Mouse (Mus musculus): ENCODE data around the gene Loxl3. TPM values are rescaled to one million over a fixed set of nuclear protein-coding genes. Genes with fewer than 3 reads are reported as not detected.
A peak's percentile ranks its signal among the peaks of the same experiment; 100 is the strongest.

Loxl3 gene
- polyA plus RNA-seq, 1 experiment from 2014 or later: 10.4 TPM

DNA sequence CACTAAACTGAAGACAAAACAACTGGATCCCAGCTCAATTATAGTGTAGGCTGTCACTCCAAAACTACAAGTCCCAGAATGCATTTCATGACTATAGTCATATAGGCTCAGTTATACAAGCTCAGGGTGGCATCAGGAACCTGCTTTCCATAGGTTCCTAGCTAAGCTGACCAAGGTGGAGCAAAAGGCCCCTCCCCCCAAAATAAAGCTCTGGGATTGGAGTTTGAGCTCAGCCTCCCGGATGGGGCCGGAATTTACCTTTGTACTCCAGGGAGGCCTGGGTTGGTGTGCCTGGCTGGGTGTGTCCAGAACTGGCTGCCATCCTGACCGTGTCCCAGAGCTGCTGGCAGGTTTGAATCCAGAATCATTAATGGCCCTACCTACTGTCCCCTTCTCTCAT, 23.8 kb downstream of the Loxl3 start, which contains the start of gene Dqx1:
Gene Dqx1 (plus strand): TSS at position 55 of the 400 bp plus-strand sequence.
- Histone ChIP-seq H3K4me3 (no peak within 1 kb of the TSS), H3K4me1 (replicated peaks) (peaks cover 21% of the 10 kb centered on the region), H3K4me2 (no peak within 1 kb of the TSS), H3K36me3 (peaks cover 22% of the 10 kb centered on the region), H3K9me3 (no peaks in the 10 kb centered on the region), H3K9ac (no peak within 1 kb of the TSS), H3K27ac (replicated peaks) (no peak within 1 kb of the TSS), H3K27me3 (peaks cover 27% of the 10 kb centered on the region)
- 53% methylated on average over 3 of the region's 3 CpGs for WGBS
- no peak for ATAC-seq (ENCODE audit: low read depth)

DNA sequence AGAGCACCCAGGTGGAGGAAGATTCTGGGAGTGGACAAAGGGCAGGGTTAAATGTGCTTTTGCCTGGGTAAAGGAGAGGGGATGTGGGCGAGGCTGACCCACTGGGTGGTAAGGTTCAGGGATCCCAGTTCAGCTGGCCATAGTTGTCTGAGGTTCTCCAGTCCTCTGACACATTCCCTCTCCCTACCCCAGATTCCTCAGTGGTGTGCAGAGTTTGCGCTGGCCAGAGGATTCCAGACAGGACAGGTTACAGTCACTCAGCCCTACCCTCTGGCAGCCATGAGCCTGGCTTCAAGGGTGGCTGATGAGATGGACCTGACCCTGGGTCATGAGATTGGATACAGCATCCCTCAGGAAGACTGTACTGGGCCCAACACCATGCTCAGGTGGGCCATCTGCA, 24.8 kb downstream of the Loxl3 start:
- no peak overlapping the region for H3K4me3 ChIP-seq
- peaks cover 22% of the 10 kb centered on the region for H3K36me3 ChIP-seq
- H3K4me1 ChIP-seq (replicated peaks): peaks cover 11% of the 10 kb centered on the region
- H3K27me3 ChIP-seq: peaks cover 36% of the 10 kb centered on the region
- no peak overlapping the region for H3K9ac ChIP-seq
- no peak overlapping the region for H3K4me2 ChIP-seq
- no peak overlapping the region for H3K27ac ChIP-seq (replicated peaks)
- ATAC-seq (ENCODE audit: low read depth): no peak
- 87% methylated on average over 2 of the region's 2 CpGs for WGBS
- no peaks in the 10 kb centered on the region for H3K9me3 ChIP-seq

DNA sequence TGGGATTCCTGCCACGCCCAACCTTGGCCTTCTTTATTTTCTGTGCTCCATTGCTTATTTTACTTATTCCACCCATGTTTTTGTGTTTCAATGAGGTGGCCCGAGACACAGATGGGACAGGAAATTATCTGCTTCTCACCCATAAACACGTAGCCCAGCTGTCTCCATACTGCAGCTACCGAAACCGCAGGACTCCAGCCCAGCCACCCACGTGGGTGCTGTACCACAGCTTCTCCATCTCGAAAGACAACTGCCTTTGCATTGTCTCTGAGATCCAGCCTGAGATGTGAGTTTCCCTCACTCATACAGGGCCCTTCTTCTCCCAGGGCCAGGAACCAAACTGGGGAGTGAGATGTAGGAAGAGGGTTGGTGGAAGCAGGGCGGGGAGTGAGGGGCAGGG, 32.0 kb downstream of the Loxl3 start:
- H3K9me3 ChIP-seq: no peaks in the 10 kb centered on the region
- H3K27me3 ChIP-seq: peaks cover 100% of the 10 kb centered on the region
- no peak overlapping the region for H3K9ac ChIP-seq
- WGBS: 49% methylated on average over 8 of the region's 8 CpGs
- H3K4me1 ChIP-seq (replicated peaks): peaks cover 19% of the 10 kb centered on the region
- no peaks in the 10 kb centered on the region for H3K36me3 ChIP-seq
- H3K27ac ChIP-seq (replicated peaks): no peak overlapping the region
- no peak overlapping the region for H3K4me3 ChIP-seq
- no peak for ATAC-seq (ENCODE audit: low read depth)
- H3K4me2 ChIP-seq: no peak overlapping the region

DNA sequence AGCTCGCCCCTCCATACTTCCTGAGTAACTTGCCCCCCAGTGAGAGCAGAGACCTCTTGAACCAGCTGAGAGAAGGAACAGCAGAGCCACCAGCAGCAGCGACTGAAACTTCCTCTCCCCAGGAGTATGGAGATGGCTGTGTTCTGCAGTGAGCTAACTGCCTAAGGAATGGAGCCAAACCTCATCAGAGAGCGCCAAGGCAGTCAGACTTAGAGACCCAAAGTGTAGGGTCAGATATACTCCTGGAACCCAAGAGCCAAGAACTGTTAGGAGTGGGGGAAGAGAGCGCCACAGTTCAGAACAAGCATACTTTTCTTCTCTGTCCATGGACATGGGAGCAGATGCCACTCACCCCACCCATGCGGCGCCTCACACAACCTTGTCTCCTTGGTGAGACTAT, 32.5 kb downstream of the Loxl3 start:
- H3K4me1 ChIP-seq (replicated peaks): peaks cover 23% of the 10 kb centered on the region
- no peak overlapping the region for H3K4me3 ChIP-seq
- H3K4me2 ChIP-seq: no peak overlapping the region
- no peak for ATAC-seq (ENCODE audit: low read depth)
- WGBS: 35% methylated on average over 6 of the region's 6 CpGs
- no peaks in the 10 kb centered on the region for H3K9me3 ChIP-seq
- no peaks in the 10 kb centered on the region for H3K36me3 ChIP-seq
- peaks cover 100% of the 10 kb centered on the region for H3K27me3 ChIP-seq
- no peak overlapping the region for H3K9ac ChIP-seq
- no peak overlapping the region for H3K27ac ChIP-seq (replicated peaks)

DNA sequence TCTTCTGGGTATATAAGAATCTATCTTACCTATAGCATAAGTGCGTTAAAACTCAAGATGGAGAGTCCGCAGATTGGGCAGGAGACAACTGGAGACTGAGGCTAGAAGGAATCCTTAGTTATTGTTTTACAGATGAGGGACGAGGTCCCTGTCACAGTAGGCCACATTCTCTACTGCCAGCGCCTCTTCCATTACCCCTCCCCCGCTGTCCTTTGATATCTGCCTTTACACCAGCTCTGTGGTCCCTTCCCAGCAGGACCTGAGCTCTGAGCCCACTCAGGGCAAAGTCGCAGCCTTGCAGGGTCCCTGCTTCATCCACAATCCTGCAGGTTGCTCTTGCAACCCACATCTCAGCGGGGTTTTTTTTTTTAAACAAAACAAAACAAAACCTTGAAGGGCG, 34.2 kb downstream of the Loxl3 start:
- peak overlapping the region; percentile 38; the same call in 1 of the 2 replicates for H3K9ac ChIP-seq
- H3K4me1 ChIP-seq (replicated peaks): peaks cover 26% of the 10 kb centered on the region
- WGBS: 5% methylated on average over 8 of the region's 8 CpGs
- peak overlapping the region; percentile 43 for H3K4me2 ChIP-seq
- peak overlapping the region; percentile 31 for H3K4me3 ChIP-seq
- peaks cover 100% of the 10 kb centered on the region for H3K27me3 ChIP-seq
- ATAC-seq (ENCODE audit: low read depth): no peak
- H3K36me3 ChIP-seq: no peaks in the 10 kb centered on the region
- no peaks in the 10 kb centered on the region for H3K9me3 ChIP-seq
- H3K27ac ChIP-seq (replicated peaks): no peak overlapping the region

DNA sequence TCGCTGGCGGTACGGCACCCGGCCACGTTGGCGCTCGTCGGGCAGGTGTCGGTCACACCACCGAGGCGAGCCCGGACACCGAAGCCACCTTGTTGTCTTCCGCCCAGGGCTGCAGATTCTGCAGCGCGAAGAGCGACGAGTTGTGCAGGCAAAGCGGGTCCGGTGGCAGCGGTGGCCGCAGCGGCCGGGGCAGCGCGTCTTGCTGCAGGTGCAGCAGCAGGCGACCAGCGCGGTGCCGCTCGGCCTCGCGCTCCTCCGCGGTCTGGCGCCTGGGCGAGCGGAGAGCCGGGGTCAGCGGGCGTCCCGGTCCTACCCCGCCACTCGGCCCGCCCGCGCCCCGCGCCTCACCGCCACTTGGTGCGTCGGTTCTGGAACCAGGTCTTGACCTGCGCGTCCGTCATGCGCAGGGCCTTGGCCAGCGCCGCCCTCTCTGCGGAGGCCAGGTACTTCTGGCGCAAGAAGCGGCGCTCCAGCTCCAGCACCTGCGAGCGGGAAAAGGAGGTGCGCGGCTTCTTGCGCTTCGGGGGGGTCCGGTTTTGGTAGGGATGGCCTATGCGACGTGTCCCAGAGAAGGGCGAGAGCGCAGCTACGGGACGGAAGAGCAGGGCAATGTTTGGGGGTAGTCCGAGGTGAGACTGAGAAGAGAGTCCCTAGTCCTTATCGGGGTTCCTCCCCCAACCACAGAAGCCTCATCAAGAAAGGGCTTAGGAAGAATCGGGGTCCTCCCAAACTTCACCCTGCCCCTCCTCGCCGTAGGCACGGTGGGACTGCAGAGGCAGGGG, 34.9 kb downstream of the Loxl3 start:
- Histone ChIP-seq H3K27ac (replicated peaks) (no peak overlapping the region), H3K9ac (peak overlapping the region; percentile 38; the same call in 1 of the 2 replicates), H3K9me3 (no peaks in the 10 kb centered on the region), H3K4me3 (peak overlapping the region; percentile 31), H3K4me2 (peak overlapping the region; percentile 43), H3K4me1 (replicated peaks) (peaks cover 26% of the 10 kb centered on the region), H3K36me3 (no peaks in the 10 kb centered on the region), H3K27me3 (peaks cover 99% of the 10 kb centered on the region)
- ATAC-seq (ENCODE audit: low read depth): no peak
- under 1% methylated on average over 81 of the region's 81 CpGs for WGBS

DNA sequence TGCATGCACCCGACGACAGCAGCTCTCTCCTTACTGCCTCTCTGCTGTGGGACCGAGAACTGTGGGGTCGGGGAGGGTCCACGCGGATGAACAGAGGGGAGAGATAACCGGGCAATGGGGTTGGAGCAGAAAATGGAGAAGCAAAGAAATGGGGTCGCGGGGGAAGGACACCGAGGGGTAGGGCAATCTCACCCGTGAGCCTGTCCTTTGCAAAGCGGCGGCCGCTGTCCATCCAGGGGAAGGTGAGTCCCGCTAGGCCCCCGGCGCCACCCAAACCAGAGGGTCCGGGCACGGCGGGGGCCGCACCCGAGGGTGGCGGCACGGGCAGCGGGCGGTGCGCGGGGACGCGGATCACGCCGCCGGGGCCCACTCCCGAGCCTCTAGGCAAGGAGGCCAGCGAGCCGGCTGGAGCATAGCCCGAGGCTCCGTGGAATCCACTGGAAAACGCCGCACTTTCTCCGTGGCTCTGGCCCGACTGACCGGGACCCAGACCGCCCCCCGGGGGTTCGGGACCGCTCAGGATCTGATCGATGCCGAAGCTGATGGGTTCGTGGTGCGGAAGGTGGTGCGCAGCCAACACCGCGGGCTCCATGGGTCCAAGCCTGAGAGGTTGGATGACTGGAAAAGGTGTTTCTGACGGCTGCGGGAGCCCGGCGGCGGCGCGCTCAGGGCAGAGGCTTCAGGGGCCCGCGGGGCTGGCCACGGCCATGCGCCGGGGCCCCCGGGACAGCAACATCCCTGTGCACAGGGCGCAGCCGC, 35.7 kb downstream of the Loxl3 start:
- under 1% methylated on average over 69 of the region's 69 CpGs for WGBS
- H3K9me3 ChIP-seq: no peaks in the 10 kb centered on the region
- no peaks in the 10 kb centered on the region for H3K36me3 ChIP-seq
- H3K4me1 ChIP-seq (replicated peaks): peaks cover 26% of the 10 kb centered on the region
- peak overlapping the region; percentile 50 for H3K9ac ChIP-seq
- peak overlapping the region; percentile 31 for H3K4me3 ChIP-seq
- H3K27me3 ChIP-seq: peaks cover 99% of the 10 kb centered on the region
- H3K27ac ChIP-seq (replicated peaks): no peak overlapping the region
- H3K4me2 ChIP-seq: peak overlapping the region; percentile 43
- peak; percentile 4; the same call in 1 of the 2 replicates for ATAC-seq (ENCODE audit: low read depth)

DNA sequence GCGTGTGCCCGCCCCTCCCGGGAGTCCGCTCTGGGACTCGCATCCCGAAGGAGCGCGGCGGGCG, 36.1 kb downstream of the Loxl3 start, which contains the start of gene Tlx2:
Gene Tlx2 (minus strand): TSS at position 47 of the 64 bp plus-strand sequence.
- H3K9ac ChIP-seq: peak within 1 kb of the TSS; percentile 50

DNA sequence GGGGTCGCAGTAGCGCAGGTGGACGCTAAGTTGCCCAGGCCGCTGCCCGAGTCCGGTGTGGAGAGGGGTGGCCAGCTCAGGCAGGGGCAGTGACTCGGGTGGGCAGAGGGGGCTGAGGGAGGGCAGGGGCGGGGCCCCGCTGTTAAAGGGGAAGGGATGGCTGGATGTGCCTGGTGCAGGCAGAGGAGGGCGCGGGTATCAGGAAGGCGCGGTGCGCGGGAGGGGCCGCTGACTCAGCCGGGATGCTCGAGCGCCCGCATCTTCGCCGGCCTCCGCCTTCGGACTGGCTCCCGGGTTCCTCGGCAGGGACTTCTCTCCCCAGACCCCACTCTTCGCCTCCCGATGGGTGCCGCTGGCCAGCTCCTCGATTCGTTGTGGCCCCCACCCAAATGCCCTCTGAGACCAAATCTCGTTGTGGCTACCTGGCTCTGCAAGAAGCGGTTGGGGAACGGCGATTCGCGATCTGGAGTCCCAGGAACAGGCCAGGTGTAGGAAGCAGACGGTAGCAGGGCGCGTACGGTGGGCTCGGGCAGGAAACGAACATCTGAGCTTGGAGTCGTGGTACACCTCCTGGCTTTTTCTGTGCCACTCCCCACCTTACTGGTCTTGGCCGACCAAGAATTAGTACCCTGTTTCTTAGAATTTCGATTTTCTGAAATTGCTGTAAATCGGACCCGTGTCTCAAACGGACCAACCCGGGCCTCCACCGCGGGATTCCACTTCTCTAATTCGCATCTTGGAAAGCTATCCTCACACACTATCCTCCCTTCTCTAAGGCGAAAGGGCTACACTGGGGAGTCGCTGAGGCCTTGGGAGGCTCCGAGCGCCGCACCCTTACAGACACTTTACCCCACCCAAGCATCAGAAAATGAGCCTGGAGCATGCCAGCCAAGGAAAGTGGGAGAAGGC, 36.6 kb downstream of the Loxl3 start:
- peaks cover 99% of the 10 kb centered on the region for H3K27me3 ChIP-seq
- H3K9me3 ChIP-seq: no peaks in the 10 kb centered on the region
- no peaks in the 10 kb centered on the region for H3K36me3 ChIP-seq
- peak overlapping the region; percentile 56 for H3K27ac ChIP-seq (replicated peaks)
- peak overlapping the region; percentile 43 for H3K4me2 ChIP-seq
- H3K4me1 ChIP-seq (replicated peaks): peaks cover 26% of the 10 kb centered on the region
- ATAC-seq (ENCODE audit: low read depth): peak; percentile 44; the same call in 1 of the 2 replicates
- under 1% methylated on average over 58 of the region's 58 CpGs for WGBS
- peak overlapping the region; percentile 50 for H3K9ac ChIP-seq
- H3K4me3 ChIP-seq: peak overlapping the region; percentile 31

More for the DNA sequence above, 36.1 kb downstream of the Loxl3 start, which contains the start of gene Tlx2:
- WGBS: 0% methylated on average over 10 of the region's 10 CpGs
- peak within 1 kb of the TSS; percentile 31 for H3K4me3 ChIP-seq
- peaks cover 99% of the 10 kb centered on the region for H3K27me3 ChIP-seq
- H3K4me2 ChIP-seq: peak within 1 kb of the TSS; percentile 43
- 0 out of 2 replicates have a peak, but pooled peaks have one; percentile 1 for ATAC-seq (ENCODE audit: low read depth)
- peaks cover 26% of the 10 kb centered on the region for H3K4me1 ChIP-seq (replicated peaks)
- peak within 1 kb of the TSS; percentile 56 for H3K27ac ChIP-seq (replicated peaks)
- H3K36me3 ChIP-seq: no peaks in the 10 kb centered on the region
- no peaks in the 10 kb centered on the region for H3K9me3 ChIP-seq

DNA sequence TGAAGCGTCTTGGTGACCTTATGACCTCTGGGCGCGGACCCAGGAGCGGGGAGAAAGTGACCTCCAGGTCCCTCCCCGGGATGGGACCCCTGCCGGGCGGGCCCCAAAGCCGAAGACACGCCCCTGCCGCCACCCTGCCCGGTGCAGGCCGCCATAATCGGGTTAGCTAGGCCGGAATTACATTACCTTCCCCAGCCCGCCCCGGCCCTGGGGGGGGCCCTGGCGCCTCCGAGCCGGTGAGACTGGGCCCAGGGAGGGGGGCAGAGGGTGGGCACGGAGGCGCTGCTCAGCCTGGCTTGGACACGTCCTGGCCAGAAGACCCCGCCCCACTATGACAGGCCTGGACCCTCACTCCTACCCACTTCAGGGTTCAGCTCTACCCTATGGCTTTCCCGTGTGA, 37.2 kb downstream of the Loxl3 start:
- 0% methylated on average over 24 of the region's 24 CpGs for WGBS
- peaks cover 99% of the 10 kb centered on the region for H3K27me3 ChIP-seq
- peak overlapping the region; percentile 50; the same call in 1 of the 2 replicates for H3K9ac ChIP-seq
- H3K9me3 ChIP-seq: no peaks in the 10 kb centered on the region
- H3K4me2 ChIP-seq: peak overlapping the region; percentile 43
- peak overlapping the region; percentile 31 for H3K4me3 ChIP-seq
- H3K27ac ChIP-seq (replicated peaks): peak overlapping the region; percentile 56
- ATAC-seq (ENCODE audit: low read depth): peak; percentile 55
- peaks cover 26% of the 10 kb centered on the region for H3K4me1 ChIP-seq (replicated peaks)
- H3K36me3 ChIP-seq: no peaks in the 10 kb centered on the region

DNA sequence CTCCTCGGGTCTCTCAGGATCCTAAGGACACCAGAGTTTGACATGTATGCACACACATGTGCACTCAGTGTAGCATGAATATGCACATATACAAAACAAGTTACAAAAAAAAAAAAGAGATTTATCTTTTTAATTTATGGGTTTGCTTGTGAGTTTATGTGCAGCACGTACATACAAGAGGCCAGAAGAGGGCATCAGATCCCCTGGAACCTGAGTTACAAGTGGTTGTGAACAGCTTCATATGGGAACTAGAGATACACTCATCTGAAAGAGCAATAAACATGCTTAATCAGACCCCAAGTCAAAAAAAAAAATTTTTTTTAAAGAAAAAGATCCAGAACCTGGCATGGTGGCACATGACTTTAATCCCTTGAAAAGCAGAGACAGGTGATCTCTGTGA, 41.0 kb downstream of the Loxl3 start:
- Histone ChIP-seq H3K4me1 (replicated peaks) (peaks cover 35% of the 10 kb centered on the region), H3K4me2 (no peak overlapping the region), H3K9ac (no peak overlapping the region), H3K27ac (replicated peaks) (no peak overlapping the region), H3K4me3 (no peak overlapping the region), H3K36me3 (no peaks in the 10 kb centered on the region), H3K27me3 (peaks cover 71% of the 10 kb centered on the region), H3K9me3 (no peaks in the 10 kb centered on the region)
- ATAC-seq (ENCODE audit: low read depth): no peak
- WGBS: 34% methylated on average over 2 of the region's 2 CpGs
